Mouse (Mus musculus): ENCODE measurements around the gene Gcnt3. TPM values are rescaled to one million over a fixed set of nuclear protein-coding genes. Genes with fewer than 3 reads are reported as not detected.

Gene Gcnt3
- polyA plus RNA-seq, 1 experiment from 2014 or later = not detected

DNA sequence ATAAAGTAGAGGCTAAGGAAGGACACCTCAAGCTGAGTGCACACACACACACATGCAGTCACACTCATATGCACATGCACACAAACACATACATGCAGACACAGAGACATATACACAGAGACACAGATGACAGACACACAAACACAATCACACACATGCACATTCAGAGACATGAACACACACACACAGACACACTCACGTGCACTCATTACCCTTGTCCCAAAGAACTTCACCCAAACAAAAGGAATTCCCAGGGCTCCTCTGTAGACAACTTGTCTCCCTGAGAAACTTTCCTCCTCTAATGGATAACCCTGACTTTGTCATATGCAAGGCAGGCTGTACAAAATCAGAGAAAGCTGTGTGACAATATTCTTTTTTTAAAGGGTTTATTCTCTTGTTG is 52.4 kb downstream of the Gcnt3 start:
- Histone ChIP-seq H3K27ac (ENCODE audit: low read length) (no peak overlapping the region), H3K9ac (replicated peaks; ENCODE audit: low read depth) (no peak overlapping the region), H3K27me3 (replicated peaks; ENCODE audit: insufficient read depth, low read length) (no peaks in the 10 kb centered on the region), H3K4me2 (replicated peaks; ENCODE audit: low read depth, low read length) (no peak overlapping the region), H3K36me3 (ENCODE audit: insufficient read depth, low read length) (no peaks in the 10 kb centered on the region), H3K4me3 (ENCODE audit: low read depth, low read length) (no peak overlapping the region), H3K9me3 (ENCODE audit: low read length) (no peaks in the 10 kb centered on the region), H3K4me1 (ENCODE audit: insufficient read depth, low read depth, low read length) (peaks cover 1% of the 10 kb centered on the region; the same call in 1 of the 2 replicates)
- no peak for ATAC-seq
- no peak for DNase-seq (ENCODE audit: low spot score)
- TF ChIP-seq EP300 (IDR thresholded peaks at IDR 0.05) (no peak), CTCF (IDR thresholded peaks at IDR 0.05) (no peak)
- 67% methylated on average over 1 of the region's 1 CpGs for WGBS

Other genes starting within 250 kb of the Gcnt3 start
- gene Bnip2, start 48.6 kb downstream of the Gcnt3 start, polyA plus RNA-seq (2015; fragmentation: Nextera tagmentation; extraction: Ambion mirVana) = 130 and 131 TPM in 2 replicates
- gene Gtf2a2, start 25.5 kb downstream of the Gcnt3 start, polyA plus RNA-seq (2015; fragmentation: Nextera tagmentation; extraction: Ambion mirVana) = 126 and 142 TPM in 2 replicates
- gene Fam81a, start 104.5 kb upstream of the Gcnt3 start, polyA plus RNA-seq (2015; fragmentation: Nextera tagmentation; extraction: Ambion mirVana) = 4.8 and 6.0 TPM in 2 replicates
- 36.0 and 43.0 TPM in 2 replicates for gene Myo1e, start 169.3 kb upstream of the Gcnt3 start, polyA plus RNA-seq (2015; fragmentation: Nextera tagmentation; extraction: Ambion mirVana)